Mouse (Mus musculus): ENCODE measurements at regions not wholly inside any gene's neighbourhood (a gene's known extent, or its start where the extent isn't known, plus 50 kb on each side); places are given as distances from the start of the nearest gene placed in this dataset.

- no peak for TF ChIP-seq POLR2A (IDR thresholded peaks at IDR 0.05; ENCODE audit: low read depth, low read length)
- no peak for TF ChIP-seq CTCF (IDR thresholded peaks at IDR 0.05; ENCODE audit: borderline replicate concordance, insufficient read depth, low read length)
Measured at GRCm38 (mm10) chr9:117896517-117896916, 143.8 kb upstream of the Azi2 start.

Data from embryonic fibroblast, embryonic 13.5 days (primary cell).